Mouse (Mus musculus) spleen, adult 18-20 months (tissue): ENCODE measurements around the gene Bmf.
A peak's percentile ranks its signal among the peaks of the same experiment; 100 is the strongest.

ENCODE experiments used
- DNase-seq, 2 experiments: peaks; one replicate each; pipeline ENCODE4 v3.0.0; 2022; ENCODE audit warnings: mixed read lengths in 2 of 2

The Bmf gene

GRCm38 (mm10) chr2:118549507-118550473 is at the start of gene Bmf:
Bmf (minus strand) TSS chr2:118549687.
- peak; percentile 90 to 92 for DNase-seq

GRCm38 (mm10) chr2:118599087-118599486 is 49.6 kb upstream of the Bmf start:
- no peak for DNase-seq

- peak; percentile 80 to 87 for DNase-seq
These were observed 48.4 kb upstream of the Bmf start, which contains the start of gene Bub1b for GRCm38 (mm10) chr2:118597673-118598568. Bub1b (plus strand) TSS chr2:118598211.

GRCm38 (mm10) chr2:118591083-118591482 is 41.6 kb upstream of the Bmf start:
- no peak for DNase-seq

- DNase-seq = no peak
These were observed 38.2 kb upstream of the Bmf start for GRCm38 (mm10) chr2:118587686-118588085.

- DNase-seq = no peak
These were observed 36.5 kb upstream of the Bmf start for GRCm38 (mm10) chr2:118586013-118586412.

- no peak for DNase-seq
These were observed 23.6 kb upstream of the Bmf start for GRCm38 (mm10) chr2:118573135-118573534.

- DNase-seq = no peak
These were observed 22.8 kb upstream of the Bmf start for GRCm38 (mm10) chr2:118572183-118572836.

- DNase-seq = no peak
These were observed 21.5 kb upstream of the Bmf start for GRCm38 (mm10) chr2:118570939-118571338.

- DNase-seq = no peak
These were observed 17.7 kb upstream of the Bmf start for GRCm38 (mm10) chr2:118567179-118567578.

GRCm38 (mm10) chr2:118562431-118562830 is 12.9 kb upstream of the Bmf start:
- no peak for DNase-seq

- DNase-seq = peak in 1 of 2 experiments; percentile 32
These were observed 12.5 kb upstream of the Bmf start for GRCm38 (mm10) chr2:118562015-118562414.

- DNase-seq = no peak
These were observed 8.9 kb upstream of the Bmf start for GRCm38 (mm10) chr2:118558426-118558825.

GRCm38 (mm10) chr2:118554356-118554990 is 5.0 kb upstream of the Bmf start:
- DNase-seq = peak; percentile 60 to 72

GRCm38 (mm10) chr2:118551606-118552005 is 2.1 kb upstream of the Bmf start:
- DNase-seq = no peak

- no peak for DNase-seq
These were observed 866 bp downstream of the Bmf start for GRCm38 (mm10) chr2:118548421-118549221.

- peak in 1 of 2 experiments; percentile 53 for DNase-seq
These were observed 1.9 kb downstream of the Bmf start for GRCm38 (mm10) chr2:118547541-118548016.

GRCm38 (mm10) chr2:118546798-118547165 is 2.7 kb downstream of the Bmf start:
- DNase-seq = peak in 1 of 2 experiments; percentile 44

GRCm38 (mm10) chr2:118546104-118546797 is 3.2 kb downstream of the Bmf start:
- peak in 1 of 2 experiments; percentile 40 for DNase-seq
